Mouse (Mus musculus): ENCODE data around the gene Pdzrn4. TPM values are rescaled to one million over a fixed set of nuclear protein-coding genes. Genes with fewer than 3 reads are reported as not detected.
"Not testable (repeated sequence)": the region's sequence is repeated elsewhere in the genome, so short reads cannot be mapped to it uniquely, and the experiment has no call there.

Pdzrn4 gene
- total RNA-seq (2021) = 1 to 10 TPM; 1.2 to 1.4 TPM
- long read RNA-seq, experiment 1 = 0 reads
- long read RNA-seq, experiment 2, partial matches to known transcripts = 0 of 4 reads
- long read RNA-seq, experiment 2, other reads (novel, unspliced or antisense) = 4 of 4 reads

GRCm38 (mm10) chr15:92396770-92397608, at the start of gene Pdzrn4:
Gene Pdzrn4 (plus strand): TSS chr15:92396881.
- peak; percentile 36 to 38 for DNase-seq

GRCm38 (mm10) chr15:92347426-92347825, 49.3 kb upstream of the Pdzrn4 start:
- no peak for DNase-seq

DNA sequence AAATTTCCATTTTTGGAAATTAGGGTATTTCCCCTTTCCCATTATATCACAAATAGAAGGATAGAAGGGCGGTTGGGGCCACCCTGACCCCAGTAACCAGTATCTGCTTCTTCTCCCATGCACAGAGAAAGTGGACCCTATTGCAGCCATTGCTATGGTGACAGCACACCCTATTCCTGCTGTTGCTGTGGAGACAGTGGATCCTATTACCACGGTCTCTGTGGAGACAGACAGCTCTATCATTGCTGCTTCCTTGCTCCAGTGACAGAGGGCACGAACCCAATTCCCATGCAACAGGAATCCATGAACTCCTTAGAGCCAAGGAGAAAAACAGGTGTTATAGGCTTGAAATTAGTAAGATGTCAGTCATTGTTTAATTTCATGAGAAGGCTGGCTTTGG, 48.8 kb upstream of the Pdzrn4 start:
- no peak for DNase-seq

- not testable (repeated sequence) for DNase-seq
Measured at GRCm38 (mm10) chr15:92348453-92348852, 48.2 kb upstream of the Pdzrn4 start.

- DNase-seq = peak; percentile 48 to 58
Measured at GRCm38 (mm10) chr15:92364153-92364552, 32.5 kb upstream of the Pdzrn4 start.

- DNase-seq = peak; percentile 5 to 16
Measured at GRCm38 (mm10) chr15:92364592-92364991, 32.1 kb upstream of the Pdzrn4 start.

DNA sequence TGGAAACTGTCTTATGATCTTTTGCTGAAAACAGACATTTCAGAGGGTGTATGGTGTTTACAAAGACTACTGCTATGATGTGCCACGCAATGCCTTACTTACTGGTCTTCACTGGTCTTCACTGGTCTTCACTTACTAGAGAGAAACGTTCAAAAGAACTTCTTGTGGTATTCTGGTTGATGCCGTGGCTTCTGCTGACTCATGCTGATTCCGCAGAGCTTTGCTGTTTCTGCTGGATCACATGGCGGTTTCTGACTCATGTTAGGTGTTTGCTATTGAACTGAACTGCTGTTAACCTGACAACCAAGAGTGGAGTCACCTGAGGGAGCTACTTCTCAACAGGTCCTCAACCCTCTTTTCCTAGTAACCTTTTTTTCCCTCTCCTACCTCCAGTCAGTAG, 1.9 kb upstream of the Pdzrn4 start:
- no peak for DNase-seq

DNA sequence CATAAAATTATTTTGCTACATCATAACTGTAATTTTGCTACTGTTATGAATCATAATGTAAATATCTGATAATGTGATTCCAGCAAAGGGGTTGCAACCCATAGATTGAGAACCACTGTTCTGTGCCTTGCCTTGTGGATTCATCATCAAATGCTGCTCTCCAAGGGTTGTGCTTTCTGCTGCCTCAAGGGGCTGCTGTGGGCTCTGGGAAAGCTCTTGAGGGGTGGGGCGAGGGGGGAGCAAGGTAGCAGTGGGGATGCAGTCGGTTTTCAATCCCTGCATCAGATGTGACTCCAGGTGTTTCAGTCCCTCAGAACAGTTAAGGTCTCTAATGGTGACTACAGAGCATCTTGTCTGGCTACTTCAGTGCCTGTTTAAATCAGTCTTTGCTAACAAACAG, 2.1 kb downstream of the Pdzrn4 start:
- DNase-seq = no peak

DNA sequence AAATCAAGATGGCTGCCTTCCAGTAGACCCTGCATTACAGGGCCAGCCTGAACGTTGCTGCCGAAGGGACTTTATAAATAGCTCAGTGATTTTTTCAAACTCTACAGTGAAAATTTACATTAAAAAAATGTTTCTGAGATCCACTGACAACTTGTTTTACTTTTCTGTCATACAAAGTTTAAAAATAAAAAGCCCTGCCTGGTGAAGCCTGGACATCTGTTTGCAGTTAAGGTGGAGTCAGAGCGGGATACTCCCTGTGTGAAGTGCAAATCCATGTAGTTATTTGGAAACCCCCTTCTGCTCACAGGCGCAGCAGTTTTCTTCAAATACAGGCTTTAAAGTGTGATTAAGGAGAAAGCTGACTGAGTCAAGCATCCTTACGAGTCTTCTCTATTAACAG, 2.6 kb downstream of the Pdzrn4 start:
- no peak for DNase-seq

- DNase-seq = no peak
Measured at GRCm38 (mm10) chr15:92401554-92401953, 4.9 kb downstream of the Pdzrn4 start.

GRCm38 (mm10) chr15:92415323-92415722, 18.6 kb downstream of the Pdzrn4 start:
- DNase-seq = no peak

DNA sequence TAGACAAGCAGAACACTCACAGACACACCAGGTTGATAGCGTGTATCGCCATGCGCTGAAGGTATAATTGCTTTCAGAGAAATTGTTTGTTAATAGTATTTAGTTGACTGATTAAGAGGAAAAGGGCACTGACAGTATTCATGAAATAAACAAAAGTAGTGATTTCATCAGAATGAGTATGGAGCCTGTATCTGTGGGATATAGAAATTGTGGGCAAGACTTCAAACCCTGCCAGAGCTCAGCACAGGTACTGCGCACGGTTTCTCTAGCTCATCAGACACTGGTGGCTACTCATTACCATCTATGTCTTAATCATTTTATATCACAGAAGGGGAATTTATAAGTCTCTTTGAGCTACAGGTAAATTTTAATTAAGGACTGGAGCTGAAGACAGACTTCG, 19.5 kb downstream of the Pdzrn4 start:
- DNase-seq = no peak

GRCm38 (mm10) chr15:92416658-92417057, 20.0 kb downstream of the Pdzrn4 start:
- DNase-seq = no peak

- no peak for DNase-seq
Measured at GRCm38 (mm10) chr15:92417120-92417519, 20.4 kb downstream of the Pdzrn4 start.

- peak in 1 of 2 experiments; percentile 3 for DNase-seq
Measured at GRCm38 (mm10) chr15:92434605-92435004, 37.9 kb downstream of the Pdzrn4 start.

DNA sequence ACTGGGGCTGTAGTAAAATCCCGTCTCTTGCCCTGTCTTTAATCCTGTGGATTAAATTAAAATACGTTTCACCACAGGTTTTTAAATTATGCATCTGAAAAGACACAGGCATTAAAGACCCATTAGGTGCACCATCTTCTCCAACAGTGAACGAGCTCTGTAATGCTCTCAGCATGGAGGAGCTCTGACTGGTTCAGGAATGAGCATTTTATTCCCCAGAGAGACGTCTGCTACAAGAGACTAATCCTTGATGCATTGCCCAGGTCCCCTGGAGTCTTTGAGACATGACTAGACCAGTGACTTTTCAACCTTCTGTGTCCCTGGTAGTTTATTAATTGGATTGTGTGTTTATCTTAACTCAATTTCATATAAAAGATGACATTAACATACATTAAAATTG, 38.6 kb downstream of the Pdzrn4 start:
- DNase-seq = no peak

DNA sequence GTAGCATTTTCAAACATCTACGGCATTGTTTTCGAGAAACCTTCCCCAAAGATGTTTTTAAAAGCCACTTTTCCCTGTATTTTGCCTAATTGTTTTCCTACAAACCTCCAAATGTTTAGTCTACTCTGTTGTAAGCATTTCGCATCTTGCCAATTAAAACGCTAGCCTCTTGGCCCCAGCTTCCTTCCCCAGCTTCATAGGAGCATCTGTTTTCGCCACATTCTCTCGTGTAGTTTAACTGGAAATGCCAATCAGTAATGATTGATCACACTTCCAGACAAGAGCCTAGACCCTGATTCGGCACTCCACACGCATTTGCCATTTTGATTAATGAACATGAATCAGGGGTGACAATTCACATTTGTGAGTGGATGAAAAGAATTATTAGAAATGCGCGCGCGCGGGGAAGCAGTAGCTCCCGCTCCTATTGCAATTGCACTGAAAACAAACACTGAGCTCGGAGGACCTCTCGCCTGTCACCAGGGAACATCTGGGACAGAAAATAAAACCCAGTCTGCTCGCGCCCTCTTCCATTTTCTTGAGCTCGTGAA, 45.0 kb downstream of the Pdzrn4 start:
- no peak for DNase-seq

GRCm38 (mm10) chr15:92447708-92448147, 51.0 kb downstream of the Pdzrn4 start:
- DNase-seq = peak in 1 of 2 experiments; percentile 13

- DNase-seq = no peak
Measured at GRCm38 (mm10) chr15:92449112-92449511, 52.4 kb downstream of the Pdzrn4 start.

DNA sequence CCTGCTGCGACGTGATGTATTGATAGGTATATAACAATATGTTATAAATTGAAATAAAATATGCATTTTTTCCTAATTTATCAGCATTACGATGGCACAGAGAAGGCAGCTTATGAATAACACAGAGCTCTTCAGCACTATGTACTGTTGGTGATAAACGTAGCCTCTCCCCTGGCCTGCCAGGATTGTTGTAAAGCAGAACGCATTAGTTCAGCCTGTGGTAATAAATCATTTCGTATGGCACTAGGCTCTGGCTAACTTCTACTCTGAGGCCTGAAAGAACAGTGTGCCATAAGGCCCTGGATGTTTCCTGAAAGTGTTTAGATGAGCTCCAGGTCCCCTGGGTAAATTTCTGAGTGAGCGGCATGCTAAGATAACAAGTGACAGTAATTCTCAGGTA, 55.9 kb downstream of the Pdzrn4 start:
- DNase-seq = no peak

- no peak for DNase-seq
Measured at GRCm38 (mm10) chr15:92482198-92482597, 85.5 kb downstream of the Pdzrn4 start.

- no peak for DNase-seq
Measured at GRCm38 (mm10) chr15:92491376-92491775, 94.7 kb downstream of the Pdzrn4 start.

DNA sequence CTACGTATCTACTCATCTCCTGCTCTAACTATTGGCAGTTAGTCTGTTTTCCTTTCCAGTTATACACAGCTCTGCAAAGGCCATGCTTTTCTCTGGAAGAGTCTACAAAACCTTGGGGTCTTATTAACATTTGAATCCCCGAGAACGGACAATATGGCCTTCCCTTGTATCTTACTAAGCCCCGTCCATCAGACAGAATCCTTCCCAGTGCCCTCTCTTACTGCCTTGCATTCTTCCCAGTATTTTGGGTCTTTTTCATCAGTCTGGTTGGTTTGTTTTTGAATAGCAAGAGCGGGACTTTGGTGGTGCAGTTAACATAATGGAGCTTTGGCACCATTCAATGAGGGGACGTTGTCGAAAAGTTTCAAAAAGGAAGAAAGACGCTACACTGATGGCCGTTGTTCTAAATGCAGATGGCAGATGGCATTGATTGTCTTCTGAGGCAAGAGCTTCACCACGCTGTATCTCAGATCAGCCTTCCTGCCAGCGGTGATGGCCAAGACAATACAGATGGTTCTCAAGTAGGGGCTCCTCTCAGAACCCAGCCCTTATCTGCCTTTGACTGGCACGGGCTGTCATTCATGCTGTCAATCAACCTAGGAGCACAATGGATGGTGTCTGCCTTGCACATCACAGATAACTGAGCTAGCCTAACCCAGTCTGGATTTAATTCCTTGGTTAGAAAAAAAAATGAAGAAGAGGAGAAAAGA, 98.9 kb downstream of the Pdzrn4 start:
- no peak for DNase-seq
